Mouse (Mus musculus): ENCODE data around the gene Tal1. TPM values are rescaled to one million over a fixed set of nuclear protein-coding genes. Genes with fewer than 3 reads are reported as not detected.

Gene Tal1
- total and polyA plus RNA-seq, 2 experiments from 2014 or later, result 1.6 to 18.1 TPM

DNA sequence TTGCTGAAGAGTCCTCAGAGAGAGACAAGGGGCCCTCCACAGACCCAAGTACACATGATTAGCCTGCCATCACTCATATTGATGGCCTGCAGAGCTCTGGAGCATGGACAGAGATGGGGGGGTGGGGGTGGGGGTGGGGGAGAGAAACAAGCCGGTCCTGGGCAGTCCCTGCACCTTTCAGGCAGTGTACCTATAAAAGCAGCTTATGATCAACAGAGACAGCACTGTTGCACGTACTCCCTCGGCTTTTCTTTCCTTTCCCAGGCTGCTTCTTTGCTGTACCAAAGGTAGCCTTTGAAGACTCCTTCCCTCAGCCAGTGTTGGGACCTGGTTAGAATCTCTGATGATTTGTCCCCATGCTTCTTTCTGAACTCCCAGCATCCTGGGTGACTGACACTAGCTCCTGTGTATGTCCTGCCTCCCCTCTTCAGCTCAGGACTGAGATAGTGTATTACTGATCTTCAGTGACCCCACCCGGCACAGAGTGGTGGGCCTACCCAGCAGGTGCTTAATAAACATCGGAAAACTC, 23.7 kb downstream of the Tal1 start:
- H3K27ac ChIP-seq, result no peak overlapping the region
- no peak overlapping the region for H3K4me2 ChIP-seq (ENCODE audit: low read depth, low read length)
- H3K4me1 ChIP-seq (ENCODE audit: insufficient read depth, low read length), result peaks cover 12% of the 10 kb centered on the region
- no peak for ATAC-seq
- 11% methylated on average over 5 of the region's 5 CpGs for WGBS
- H3K4me3 ChIP-seq (ENCODE audit: low read length), result no peak overlapping the region
- no peak for TF ChIP-seq CTCF (IDR thresholded peaks at IDR 0.05; ENCODE audit: low read depth)
- H3K36me3 ChIP-seq (ENCODE audit: insufficient read depth, low read length), result no peaks in the 10 kb centered on the region
- no peaks in the 10 kb centered on the region for H3K9me3 ChIP-seq (ENCODE audit: low read length)
- H3K27me3 ChIP-seq (ENCODE audit: insufficient read depth, low read length), result no peaks in the 10 kb centered on the region
- DNase-seq (ENCODE audit: low spot score), result no peak
- no peak overlapping the region for H3K9ac ChIP-seq (replicated peaks; ENCODE audit: low read length)

DNA sequence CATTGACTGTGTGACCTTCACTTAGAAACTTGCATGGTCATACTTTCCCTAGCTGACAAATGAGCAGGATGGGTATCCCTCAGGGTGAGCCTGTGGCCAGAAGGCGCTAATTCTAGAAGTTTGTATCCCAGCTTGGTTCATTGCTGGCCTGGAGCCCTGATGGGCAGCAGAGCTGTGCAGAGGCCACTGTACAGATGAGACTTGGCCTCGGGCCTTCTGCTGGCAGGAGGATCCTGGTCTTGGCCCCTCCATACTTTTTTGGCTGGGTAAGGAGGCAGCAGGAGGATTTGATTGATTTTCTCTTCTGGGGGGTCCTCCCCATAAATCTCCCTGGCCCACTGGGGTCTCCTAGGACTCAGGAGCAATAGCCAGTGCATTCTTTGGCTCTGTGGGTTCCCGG, 26.8 kb downstream of the Tal1 start:
- ATAC-seq (no peak), DNase-seq (ENCODE audit: low spot score) (peak; percentile 63)
- H3K4me3 ChIP-seq (ENCODE audit: low read length), result no peak overlapping the region
- H3K36me3 ChIP-seq (ENCODE audit: insufficient read depth, low read length), result no peaks in the 10 kb centered on the region
- H3K9me3 ChIP-seq (ENCODE audit: low read length), result no peaks in the 10 kb centered on the region
- WGBS, result 50% methylated on average over 3 of the region's 3 CpGs
- H3K9ac ChIP-seq (replicated peaks; ENCODE audit: low read length), result no peak overlapping the region
- H3K4me2 ChIP-seq (ENCODE audit: low read depth, low read length), result no peak overlapping the region
- peaks cover 12% of the 10 kb centered on the region for H3K4me1 ChIP-seq (ENCODE audit: insufficient read depth, low read length)
- H3K27me3 ChIP-seq (ENCODE audit: insufficient read depth, low read length), result 0 out of 2 replicates have a peak, but pooled peaks cover 4% of the 10 kb centered on the region
- H3K27ac ChIP-seq, result no peak overlapping the region
- no peak for TF ChIP-seq CTCF (IDR thresholded peaks at IDR 0.05; ENCODE audit: low read depth)

DNA sequence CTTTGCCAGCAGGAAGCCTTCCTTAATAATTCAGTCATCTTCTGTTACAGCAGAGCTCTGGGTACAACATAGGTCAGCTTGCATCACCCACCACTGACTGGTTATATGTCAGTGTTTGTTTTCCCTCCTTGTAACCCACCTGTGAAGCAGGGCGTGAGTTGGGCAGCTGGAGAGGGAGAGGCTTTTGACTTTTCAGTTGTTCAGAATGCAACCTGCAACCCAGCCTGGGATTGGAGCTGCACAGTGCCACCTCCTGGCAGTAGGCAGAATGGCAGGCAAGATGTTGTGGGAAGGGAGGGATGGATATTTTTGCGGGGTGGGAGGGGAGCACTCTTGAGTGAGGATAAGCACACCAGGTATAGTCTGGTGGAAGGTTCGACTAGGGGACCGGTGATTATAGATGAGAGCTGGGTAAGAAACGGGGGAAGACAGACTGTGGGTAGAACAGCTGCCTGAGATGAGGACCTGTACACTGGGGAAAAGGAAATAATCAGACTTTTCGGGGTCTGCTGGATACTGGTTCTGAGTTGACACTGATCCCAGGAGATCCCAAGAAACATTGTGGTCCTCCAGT, 29.4 kb downstream of the Tal1 start:
- TF ChIP-seq CTCF (IDR thresholded peaks at IDR 0.05; ENCODE audit: low read depth), result peak; percentile 97
- WGBS, result 26% methylated on average over 6 of the region's 6 CpGs
- no peak overlapping the region for H3K9ac ChIP-seq (replicated peaks; ENCODE audit: low read length)

DNA sequence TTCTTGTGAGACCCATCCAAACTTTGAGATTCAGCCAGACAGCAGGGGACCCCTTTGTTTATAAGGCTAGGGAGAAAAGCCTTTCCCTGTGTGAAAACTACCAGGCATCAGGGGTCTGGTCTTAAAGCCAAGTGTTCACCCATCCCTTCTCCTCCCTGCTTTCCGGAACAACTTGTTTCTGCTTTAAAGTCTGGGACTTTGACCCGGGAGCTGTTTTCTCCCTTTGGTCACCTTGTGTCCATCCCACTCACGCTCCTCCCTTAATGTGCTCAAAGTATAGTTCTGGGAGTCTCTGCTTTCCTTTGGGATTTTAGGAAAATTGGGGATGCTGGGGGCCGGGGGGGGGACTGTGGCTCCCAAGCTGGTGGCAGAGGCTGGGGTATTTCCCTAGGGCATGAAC, 30.0 kb downstream of the Tal1 start:
- Histone ChIP-seq H3K9ac (replicated peaks; ENCODE audit: low read length) (no peak overlapping the region), H3K4me1 (ENCODE audit: insufficient read depth, low read length) (no peaks in the 10 kb centered on the region), H3K27ac (no peak overlapping the region), H3K4me2 (ENCODE audit: low read depth, low read length) (no peak overlapping the region), H3K4me3 (ENCODE audit: low read length) (no peak overlapping the region), H3K9me3 (ENCODE audit: low read length) (no peaks in the 10 kb centered on the region), H3K36me3 (ENCODE audit: insufficient read depth, low read length) (no peaks in the 10 kb centered on the region), H3K27me3 (ENCODE audit: insufficient read depth, low read length) (peaks cover 12% of the 10 kb centered on the region)
- DNase-seq (ENCODE audit: low spot score) (no peak), ATAC-seq (no peak)
- no peak for TF ChIP-seq CTCF (IDR thresholded peaks at IDR 0.05; ENCODE audit: low read depth)
- 68% methylated on average over 4 of the region's 4 CpGs for WGBS

More for the DNA sequence above, 29.4 kb downstream of the Tal1 start:
- H3K36me3 ChIP-seq (ENCODE audit: insufficient read depth, low read length), result no peaks in the 10 kb centered on the region
- no peak overlapping the region for H3K4me2 ChIP-seq (ENCODE audit: low read depth, low read length)
- H3K27ac ChIP-seq, result no peak overlapping the region
- ATAC-seq, result peak; percentile 24
- H3K4me1 ChIP-seq (ENCODE audit: insufficient read depth, low read length), result no peaks in the 10 kb centered on the region
- H3K4me3 ChIP-seq (ENCODE audit: low read length), result no peak overlapping the region
- H3K9me3 ChIP-seq (ENCODE audit: low read length), result no peaks in the 10 kb centered on the region
- DNase-seq (ENCODE audit: low spot score), result peak; percentile 72
- H3K27me3 ChIP-seq (ENCODE audit: insufficient read depth, low read length), result peaks cover 12% of the 10 kb centered on the region

DNA sequence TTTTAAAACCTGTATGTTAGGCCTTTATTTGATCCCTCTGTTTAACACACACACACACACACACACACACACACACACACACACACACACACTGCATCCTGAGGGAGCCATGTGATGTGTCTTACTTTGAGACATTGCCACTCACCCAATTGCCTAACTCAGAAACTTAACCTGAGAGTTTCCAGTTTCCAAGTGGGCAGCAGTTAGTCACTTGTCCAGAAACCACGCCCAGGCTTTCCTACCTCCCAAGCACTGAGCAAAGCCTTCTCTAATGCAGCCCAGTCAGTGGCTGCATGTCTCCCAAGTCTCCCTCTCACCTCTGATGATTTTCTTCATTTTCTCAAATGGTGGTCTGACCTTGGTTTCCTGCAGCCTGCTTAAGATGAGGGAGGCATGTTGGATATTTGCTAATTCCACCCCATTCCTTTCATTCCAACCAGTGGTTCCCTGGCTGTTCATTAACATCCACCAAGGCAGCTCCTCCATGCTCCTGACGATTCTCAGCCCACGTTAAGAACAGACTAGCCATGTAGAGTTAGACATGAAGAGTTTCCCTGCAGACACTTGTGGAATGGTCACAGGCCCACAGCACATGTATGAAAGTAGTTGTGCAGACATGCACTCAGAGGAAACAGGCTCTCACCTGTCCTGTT, 30.7 kb downstream of the Tal1 start:
- H3K4me3 ChIP-seq (ENCODE audit: low read length), result no peak overlapping the region
- H3K9ac ChIP-seq (replicated peaks; ENCODE audit: low read length), result no peak overlapping the region
- no peak for TF ChIP-seq CTCF (IDR thresholded peaks at IDR 0.05; ENCODE audit: low read depth)
- no peaks in the 10 kb centered on the region for H3K4me1 ChIP-seq (ENCODE audit: insufficient read depth, low read length)
- 56% methylated on average over 3 of the region's 3 CpGs for WGBS
- DNase-seq (ENCODE audit: low spot score), result no peak
- H3K27ac ChIP-seq, result no peak overlapping the region
- H3K9me3 ChIP-seq (ENCODE audit: low read length), result no peaks in the 10 kb centered on the region
- ATAC-seq, result no peak
- H3K4me2 ChIP-seq (ENCODE audit: low read depth, low read length), result no peak overlapping the region
- H3K36me3 ChIP-seq (ENCODE audit: insufficient read depth, low read length), result no peaks in the 10 kb centered on the region
- peaks cover 12% of the 10 kb centered on the region for H3K27me3 ChIP-seq (ENCODE audit: insufficient read depth, low read length)

DNA sequence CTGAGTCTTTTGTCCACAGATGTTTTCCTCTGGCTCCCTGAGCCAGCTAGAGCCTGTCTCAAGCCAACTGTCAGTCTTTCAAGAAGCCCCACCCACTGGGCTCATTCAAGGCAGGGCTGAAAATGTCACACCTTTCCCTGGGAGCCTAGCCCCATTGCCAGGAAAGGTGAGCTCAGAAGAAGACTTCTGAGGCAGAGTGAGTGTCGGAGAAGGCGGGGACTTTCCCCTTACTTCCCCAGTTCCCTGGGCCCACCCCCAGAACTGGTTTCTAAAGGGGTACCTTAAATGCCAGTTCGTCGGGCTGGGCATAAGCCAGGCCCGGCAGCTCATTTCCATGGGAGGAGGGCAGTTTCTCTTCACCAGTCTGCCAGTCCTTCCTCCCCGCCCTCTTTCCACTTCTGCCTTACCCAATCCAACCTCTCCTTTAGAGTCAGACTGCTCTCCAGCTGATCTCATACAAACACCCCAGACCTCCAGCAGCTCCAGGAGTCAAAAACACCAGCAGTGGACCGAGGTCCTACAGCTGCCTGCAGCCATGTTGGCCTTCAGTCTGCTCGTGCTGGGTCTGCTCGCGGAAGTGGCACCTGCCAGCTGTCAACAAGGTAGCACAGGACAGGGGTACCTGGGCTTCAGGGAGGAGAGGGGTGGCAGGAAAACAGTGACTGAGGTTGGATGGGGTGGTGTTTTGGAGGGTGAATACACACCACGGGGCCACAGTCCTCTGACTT, 32.5 kb downstream of the Tal1 start, which contains the start of gene Pdzk1ip1:
Gene Pdzk1ip1 (plus strand): TSS at position 98 of the 728 bp plus-strand sequence.
- no peak for TF ChIP-seq CTCF (IDR thresholded peaks at IDR 0.05; ENCODE audit: low read depth)
- peak within 1 kb of the TSS; percentile 13; the same call in 1 of the 2 replicates for H3K4me2 ChIP-seq (ENCODE audit: low read depth, low read length)
- no peak within 1 kb of the TSS for H3K9ac ChIP-seq (replicated peaks; ENCODE audit: low read length)
- no peak within 1 kb of the TSS for H3K27ac ChIP-seq
- 23% methylated on average over 11 of the region's 11 CpGs for WGBS
- H3K9me3 ChIP-seq (ENCODE audit: low read length), result no peaks in the 10 kb centered on the region
- H3K27me3 ChIP-seq (ENCODE audit: insufficient read depth, low read length), result peaks cover 12% of the 10 kb centered on the region
- no peaks in the 10 kb centered on the region for H3K4me1 ChIP-seq (ENCODE audit: insufficient read depth, low read length)
- no peak within 1 kb of the TSS for H3K4me3 ChIP-seq (ENCODE audit: low read length)
- DNase-seq (ENCODE audit: low spot score) (no peak), ATAC-seq (no peak)
- no peaks in the 10 kb centered on the region for H3K36me3 ChIP-seq (ENCODE audit: insufficient read depth, low read length)
